Comparison of ENCODE assay signal across 14 mouse cellular contexts in the genomic region with DNA sequence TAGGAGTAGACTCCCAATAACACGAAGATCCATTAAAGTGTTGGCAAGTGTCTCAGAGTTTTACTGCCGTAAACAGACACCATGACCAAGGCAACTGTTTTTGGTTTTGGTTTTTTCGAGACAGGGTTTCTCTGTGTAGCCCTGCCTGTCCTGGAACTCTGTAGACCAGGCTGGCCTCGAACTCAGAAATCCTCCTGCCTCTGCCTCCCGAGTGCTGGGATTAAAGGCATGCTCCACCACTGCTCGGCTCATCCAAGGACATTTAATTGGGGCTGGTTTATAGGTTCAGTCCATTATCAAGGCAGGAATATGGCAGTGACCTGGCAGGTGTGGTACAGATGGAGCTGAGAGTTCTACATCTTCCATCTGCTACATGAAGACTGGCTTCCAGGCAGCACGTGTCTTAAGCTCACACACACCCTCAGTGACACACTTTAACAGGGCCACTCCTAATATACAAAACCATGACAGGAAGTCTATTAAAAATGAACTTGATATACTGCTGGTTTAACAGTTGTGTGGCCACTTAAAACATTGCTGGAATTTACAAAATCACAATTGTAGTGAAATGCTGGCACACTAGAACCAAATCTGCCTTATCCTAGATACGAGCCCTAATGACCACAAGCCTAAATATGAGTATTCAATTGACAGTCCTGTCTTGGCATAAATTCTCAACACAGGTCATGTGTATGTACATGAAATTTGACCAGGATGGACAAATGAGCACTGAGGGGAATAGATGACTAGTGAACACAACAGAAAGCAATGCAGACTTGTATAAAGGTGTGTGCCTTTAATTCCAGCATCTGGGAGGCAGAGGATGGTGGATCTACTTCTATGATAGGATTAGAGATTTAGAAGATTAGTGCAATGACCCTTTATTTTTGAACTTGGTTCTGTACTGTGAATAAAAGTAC. TPM values are rescaled to one million over a fixed set of nuclear protein-coding genes. Genes with fewer than 3 reads are reported as not detected.
DNase-seq lines count a peak whose midpoint lies in the region; ATAC-seq and TF ChIP-seq lines count a peak whose summit lies in the region.
"Had no signal": no experiment of that assay in that cellular context is flagged by ENCODE, and none has a peak within 500 bp of the region (broad histone marks: within the 10 kb centered on the region; RNA-seq: fewer than 3 reads in every experiment).

No protein-coding gene starts in this region.

- H3K9me3 ChIP-seq in lung, embryonic 15.5 days, result no peaks in the 10 kb centered on the region
- no peaks in the 10 kb centered on the region for H3K9me3 ChIP-seq in intestine, postnatal 0 days (ENCODE audit: control insufficient read depth)
- H3K9me3 ChIP-seq in kidney, embryonic 15.5 days (replicated peaks), result no peaks in the 10 kb centered on the region
- H3K9me3 ChIP-seq: heart, embryonic 13.5 days; hindbrain, embryonic 13.5 days had no signal

- no peak overlapping the region for H3K4me3 ChIP-seq in lung, embryonic 15.5 days
- no peak overlapping the region for H3K4me3 ChIP-seq in lung, adult 2 months (replicated peaks; ENCODE audit: extremely low read depth, low read depth, low read length)
- no peak overlapping the region for H3K4me3 ChIP-seq in intestine, postnatal 0 days (ENCODE audit: low read depth, low read length)
- no peak overlapping the region for H3K4me3 ChIP-seq in kidney, embryonic 15.5 days (replicated peaks)
- H3K4me3 ChIP-seq: heart, embryonic 13.5 days; hindbrain, embryonic 13.5 days; layer of hippocampus, adult 2 months had no signal

- no peak for DNase-seq in lung, adult 2 months
- peak; percentile 39 for DNase-seq in R1 (ENCODE audit: low read depth, low spot score)
- DNase-seq in left cerebral cortex, postnatal 14 days (ENCODE audit: low spot score in 2 of 2), result no peak
- DNase-seq: adrenal gland, postnatal 36 days; cerebellum, adult 11 months had no signal

- intact Hi-C loops in left cerebral cortex, postnatal 14 days (cut with DNase I), result loop anchor here (10.0 kb wide), 1 partner anchor 207 kb away; a partner anchor contains a TSS

- H3K36me3 ChIP-seq in lung, embryonic 15.5 days, result peaks cover 76% of the 10 kb centered on the region
- H3K36me3 ChIP-seq in intestine, postnatal 0 days (ENCODE audit: control insufficient read depth, insufficient read depth), result peaks cover 56% of the 10 kb centered on the region
- peaks cover 89% of the 10 kb centered on the region for H3K36me3 ChIP-seq in kidney, embryonic 15.5 days

- no peak overlapping the region for H3K9ac ChIP-seq in lung, embryonic 15.5 days
- no peak overlapping the region for H3K9ac ChIP-seq in intestine, postnatal 0 days (ENCODE audit: low read depth, low read length)
- H3K9ac ChIP-seq in kidney, embryonic 15.5 days, result no peak overlapping the region
- H3K9ac ChIP-seq: heart, embryonic 13.5 days; hindbrain, embryonic 13.5 days had no signal

- H3K4me2 ChIP-seq in lung, embryonic 15.5 days, result no peak overlapping the region
- no peak overlapping the region for H3K4me2 ChIP-seq in intestine, postnatal 0 days (replicated peaks; ENCODE audit: low read depth)
- no peak overlapping the region for H3K4me2 ChIP-seq in kidney, embryonic 15.5 days
- H3K4me2 ChIP-seq: heart, embryonic 13.5 days; hindbrain, embryonic 13.5 days had no signal

- WGBS in lung, embryonic 15.5 days, result 78% methylated on average over 8 of the region's 8 CpGs
- WGBS in lung, adult 2 months, result 76% methylated on average over 8 of the region's 8 CpGs
- 75% methylated on average over 8 of the region's 8 CpGs for WGBS in intestine, postnatal 0 days
- WGBS in kidney, embryonic 15.5 days, result 84% methylated on average over 8 of the region's 8 CpGs

- no peak for TF ChIP-seq POLR2A in lung, adult 2 months (IDR thresholded peaks at IDR 0.05; ENCODE audit: borderline replicate concordance, extremely low read depth, low read depth, low read length)

- peak; percentile 33; the same call in 1 of the 2 replicates for ATAC-seq in lung, embryonic 15.5 days (ENCODE audit: borderline replicate concordance, extremely low read depth, low FRiP score, low TSS enrichment)
- 0 out of 2 replicates have a peak, but pooled peaks have one; percentile 44 for ATAC-seq in intestine, postnatal 0 days
- ATAC-seq in megakaryocyte progenitor cell, adult 5-6 weeks (replicated peaks; ENCODE audit: poor library complexity), result peak; percentile 16; the same call in 1 of the 2 replicates
- ATAC-seq in kidney, embryonic 15.5 days (replicated peaks; ENCODE audit: low FRiP score), result no peak

- H3K4me1 ChIP-seq in lung, embryonic 15.5 days, result no peaks in the 10 kb centered on the region
- no peaks in the 10 kb centered on the region for H3K4me1 ChIP-seq in lung, adult 2 months (ENCODE audit: control insufficient read depth, insufficient read depth, low read length)
- no peaks in the 10 kb centered on the region for H3K4me1 ChIP-seq in intestine, postnatal 0 days (replicated peaks; ENCODE audit: control insufficient read depth, insufficient read depth, low read length)
- H3K4me1 ChIP-seq in kidney, embryonic 15.5 days, result 0 out of 2 replicates have a peak, but pooled peaks cover 4% of the 10 kb centered on the region
- H3K4me1 ChIP-seq: heart, embryonic 13.5 days had no signal

- no peak for TF ChIP-seq CTCF in lung, adult 2 months (IDR thresholded peaks at IDR 0.05; ENCODE audit: insufficient read depth, low read length)
- TF ChIP-seq CTCF in intestine, postnatal 0 days (IDR thresholded peaks at IDR 0.05; ENCODE audit: low read depth), result no peak

- no peak overlapping the region for H3K27ac ChIP-seq in lung, embryonic 15.5 days
- H3K27ac ChIP-seq in intestine, postnatal 0 days (ENCODE audit: low read depth, low read length), result no peak overlapping the region
- H3K27ac ChIP-seq in kidney, embryonic 15.5 days, result no peak overlapping the region
- H3K27ac ChIP-seq: heart, embryonic 13.5 days; hindbrain, embryonic 13.5 days; layer of hippocampus, adult 2 months; macrophage; stomach, postnatal 0 days had no signal

- no peaks in the 10 kb centered on the region for H3K27me3 ChIP-seq in lung, embryonic 15.5 days
- H3K27me3 ChIP-seq in intestine, postnatal 0 days (replicated peaks; ENCODE audit: control insufficient read depth, insufficient read depth, low read length), result no peaks in the 10 kb centered on the region
- no peaks in the 10 kb centered on the region for H3K27me3 ChIP-seq in kidney, embryonic 15.5 days
- H3K27me3 ChIP-seq: heart, embryonic 13.5 days; hindbrain, embryonic 13.5 days had no signal

RNA-seq across cellular contexts. Expression of a gene that starts 17.0 kb away (rescaled TPM):
- polyA plus RNA-seq in lung, embryonic 15.5 days (2015; fragmentation: Nextera tagmentation; extraction: Ambion mirVana), result 88.5 and 93.7 TPM in 2 replicates
- 44.1 and 52.1 TPM in 2 replicates for polyA plus RNA-seq in lung, adult 2 months (2012; rRNA removed)
- 56.3 and 59.0 TPM in 2 replicates for polyA plus RNA-seq in intestine, postnatal 0 days (2015; fragmentation: Nextera tagmentation; extraction: Ambion mirVana)
- 490 and 507 TPM in 2 replicates for total RNA-seq in megakaryocyte progenitor cell, adult 5-6 weeks (2015)
- total RNA-seq in megakaryocyte progenitor cell, adult 5-6 weeks (2017), result 686 and 899 TPM in 2 replicates
- polyA plus RNA-seq in kidney, embryonic 15.5 days (2015; fragmentation: Nextera tagmentation; extraction: Ambion mirVana), result 88.3 and 93.6 TPM in 2 replicates
- total RNA-seq in left cerebral cortex, postnatal 14 days (2021), result 100 to 1,000 TPM; 260 to 278 TPM

RNA-seq across cellular contexts. Expression of a gene that starts 22.8 kb away (rescaled TPM):
- polyA plus RNA-seq in lung, embryonic 15.5 days (2015; fragmentation: Nextera tagmentation; extraction: Ambion mirVana), result 19.1 and 20.1 TPM in 2 replicates
- polyA plus RNA-seq in lung, adult 2 months (2012; rRNA removed), result 1.2 and 1.3 TPM in 2 replicates
- polyA plus RNA-seq in intestine, postnatal 0 days (2015; fragmentation: Nextera tagmentation; extraction: Ambion mirVana), result 6.4 and 6.5 TPM in 2 replicates
- 18.0 and 22.3 TPM in 2 replicates for total RNA-seq in megakaryocyte progenitor cell, adult 5-6 weeks (2015)
- 13.6 and 21.1 TPM in 2 replicates for total RNA-seq in megakaryocyte progenitor cell, adult 5-6 weeks (2017)
- 19.4 and 19.8 TPM in 2 replicates for polyA plus RNA-seq in kidney, embryonic 15.5 days (2015; fragmentation: Nextera tagmentation; extraction: Ambion mirVana)
- 10 to 100 TPM; 12.4 to 13.8 TPM for total RNA-seq in left cerebral cortex, postnatal 14 days (2021)

RNA-seq across cellular contexts. Expression of a gene that starts 39.0 kb away (rescaled TPM):
- polyA plus RNA-seq in lung, embryonic 15.5 days (2015; fragmentation: Nextera tagmentation; extraction: Ambion mirVana), result 15.0 and 17.3 TPM in 2 replicates
- 3.6 and 6.1 TPM in 2 replicates for polyA plus RNA-seq in lung, adult 2 months (2012; rRNA removed)
- polyA plus RNA-seq in intestine, postnatal 0 days (2015; fragmentation: Nextera tagmentation; extraction: Ambion mirVana), result 5.0 and 7.0 TPM in 2 replicates
- total RNA-seq in megakaryocyte progenitor cell, adult 5-6 weeks (2015), result 8.1 and 9.2 TPM in 2 replicates
- total RNA-seq in megakaryocyte progenitor cell, adult 5-6 weeks (2017), result 11.2 and 14.1 TPM in 2 replicates
- polyA plus RNA-seq in kidney, embryonic 15.5 days (2015; fragmentation: Nextera tagmentation; extraction: Ambion mirVana), result 18.7 and 19.3 TPM in 2 replicates
- 10 to 100 TPM; 30.6 to 30.7 TPM for total RNA-seq in left cerebral cortex, postnatal 14 days (2021)
